Mouse (Mus musculus) heart, embryonic 15.5 days (tissue): ENCODE data around the gene B3gnt3. TPM values are rescaled to one million over a fixed set of nuclear protein-coding genes. Genes with fewer than 3 reads are reported as not detected.

Experiments
- ATAC-seq: fragments of 200-750 bp; cut with Nextera tagmentation; replicated peaks from 2 replicates; pipeline ENCODE4 v1.8.0; 2017; ENCODE audit warnings: low read depth, moderate TSS enrichment; ENCODE audit not compliant: insufficient number of reproducible peaks, insufficient read depth, low FRiP score
- H3K27ac ChIP-seq: fragments of 300-500 bp; sonication (generic); 2 replicates; pipeline ENCODE4 v1.5.1; 2015; ENCODE audit warnings: mild to moderate bottlenecking, inconsistent platforms
- H3K27me3 ChIP-seq: fragments of 300-500 bp; sonication (generic); 2 replicates; pipeline ENCODE4 v1.6.1; 2015; ENCODE audit warnings: inconsistent platforms
- H3K36me3 ChIP-seq: fragments of 300-500 bp; sonication (generic); 2 replicates; pipeline ENCODE4 v1.6.1; 2015; ENCODE audit warnings: mild to moderate bottlenecking, inconsistent platforms
- H3K4me1 ChIP-seq: fragments of 300-500 bp; sonication (generic); replicated peaks from 2 replicates; pipeline ENCODE4 v1.6.1; 2015; ENCODE audit warnings: inconsistent platforms
- H3K4me2 ChIP-seq: fragments of 300-500 bp; sonication (generic); 2 replicates; pipeline ENCODE4 v1.6.1; 2015; ENCODE audit warnings: inconsistent platforms, mild to moderate bottlenecking, moderate library complexity
- H3K4me3 ChIP-seq: fragments of 300-500 bp; sonication (generic); 2 replicates; pipeline ENCODE4 v1.5.1; 2015; ENCODE audit warnings: mild to moderate bottlenecking, inconsistent platforms
- H3K9ac ChIP-seq: fragments of 300-500 bp; sonication (generic); 2 replicates; pipeline ENCODE4 v1.6.1; 2015; ENCODE audit warnings: mild to moderate bottlenecking, inconsistent platforms
- H3K9me3 ChIP-seq: fragments of 300-500 bp; sonication (generic); replicated peaks from 2 replicates; pipeline ENCODE4 v1.6.1; 2016; ENCODE audit warnings: inconsistent platforms
- WGBS: fragments of 180-500 bp; shearing (Covaris S2); methylation state at CpG from one replicate; pipeline ENCODE4 v1.1.7; 2015; ENCODE audit warnings: mixed read lengths; 5-methylcytosine and 5-hydroxymethylcytosine counted together
- polyA plus RNA-seq: library from polyadenylated mRNA; unstranded; fragments of >200 nt; fragmentation: Nextera tagmentation; extraction: Ambion mirVana; gene quantifications from 2 replicates; pipeline ENCODE4 v1.2.1, GENCODE M21; 2015

The B3gnt3 gene
- polyA plus RNA-seq, 1 experiment from 2014 or later, result 3.4 TPM

- Histone ChIP-seq H3K4me1 (peaks cover 30% of the 10 kb centered on the region), H3K9ac (no peak overlapping the region), H3K4me3 (no peak overlapping the region), H3K27me3 (peaks cover 100% of the 10 kb centered on the region), H3K27ac (no peak overlapping the region), H3K4me2 (no peak overlapping the region), H3K9me3 (no peaks in the 10 kb centered on the region), H3K36me3 (no peaks in the 10 kb centered on the region)
- WGBS, result 21% methylated on average over 8 of the region's 8 CpGs
- ATAC-seq, result no peak
These were observed 14.0 kb downstream of the B3gnt3 start for GRCm38 (mm10) chr8:71687616-71688015.

DNA sequence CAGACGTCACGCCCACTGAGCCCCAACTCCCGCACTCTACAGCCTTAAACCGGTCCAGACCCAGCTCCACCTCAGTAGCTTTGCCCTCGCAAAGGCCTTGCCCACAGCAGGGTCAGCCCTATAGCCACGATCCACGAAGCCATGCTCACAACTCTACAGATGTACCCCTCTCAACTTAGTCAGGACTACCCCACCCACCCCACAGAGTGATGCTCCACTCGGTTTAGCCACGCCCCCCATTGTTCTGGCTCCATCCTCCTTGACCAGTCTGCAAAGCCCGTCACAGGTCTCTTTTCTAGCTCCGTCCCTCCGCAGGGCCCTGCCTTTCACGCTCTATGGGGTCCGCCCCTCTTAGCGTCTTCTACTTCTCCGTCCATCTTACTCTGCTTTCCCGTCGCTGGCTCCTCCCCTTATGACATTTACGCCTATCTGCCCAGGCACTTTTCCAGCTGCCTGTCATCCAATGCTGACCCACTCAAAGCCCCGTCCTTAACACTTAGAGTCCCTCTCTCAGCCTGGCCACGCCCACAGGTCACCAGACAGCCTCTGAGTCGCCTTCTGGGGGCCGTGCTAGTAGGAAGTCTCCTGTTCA lies 15.3 kb downstream of the B3gnt3 start:
- 5% methylated on average over 23 of the region's 23 CpGs for WGBS
- peak overlapping the region; percentile 56 for H3K4me2 ChIP-seq
- peaks cover 37% of the 10 kb centered on the region for H3K4me1 ChIP-seq
- H3K9me3 ChIP-seq, result no peaks in the 10 kb centered on the region
- H3K9ac ChIP-seq, result no peak overlapping the region
- ATAC-seq, result peak; percentile 59
- H3K27ac ChIP-seq, result no peak overlapping the region
- H3K36me3 ChIP-seq, result no peaks in the 10 kb centered on the region
- peaks cover 100% of the 10 kb centered on the region for H3K27me3 ChIP-seq
- H3K4me3 ChIP-seq, result peak overlapping the region; percentile 31

DNA sequence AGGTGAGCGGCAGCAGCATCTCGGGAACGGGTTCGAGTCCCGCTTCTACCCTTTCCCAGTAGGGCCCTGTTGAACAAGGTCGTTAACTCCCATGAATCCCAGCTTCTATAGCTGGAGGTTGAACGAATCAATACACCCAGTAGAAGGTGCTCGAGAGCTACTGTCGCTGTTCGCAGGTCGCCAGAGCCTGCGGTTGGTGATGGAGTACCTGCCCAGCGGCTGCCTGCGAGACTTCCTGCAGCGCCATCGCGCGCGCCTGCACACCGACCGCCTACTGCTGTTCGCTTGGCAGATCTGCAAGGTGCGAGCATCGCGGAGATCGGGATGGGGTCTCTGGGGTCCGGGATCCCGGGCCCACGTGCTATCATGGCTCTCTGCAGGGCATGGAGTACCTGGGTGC lies 16.0 kb downstream of the B3gnt3 start:
- Histone ChIP-seq H3K27ac (no peak overlapping the region), H3K27me3 (peaks cover 100% of the 10 kb centered on the region), H3K4me3 (peak overlapping the region; percentile 31), H3K9ac (no peak overlapping the region), H3K9me3 (no peaks in the 10 kb centered on the region), H3K4me2 (peak overlapping the region; percentile 56), H3K36me3 (no peaks in the 10 kb centered on the region), H3K4me1 (peaks cover 41% of the 10 kb centered on the region)
- WGBS, result 19% methylated on average over 29 of the region's 29 CpGs
- no peak for ATAC-seq

DNA sequence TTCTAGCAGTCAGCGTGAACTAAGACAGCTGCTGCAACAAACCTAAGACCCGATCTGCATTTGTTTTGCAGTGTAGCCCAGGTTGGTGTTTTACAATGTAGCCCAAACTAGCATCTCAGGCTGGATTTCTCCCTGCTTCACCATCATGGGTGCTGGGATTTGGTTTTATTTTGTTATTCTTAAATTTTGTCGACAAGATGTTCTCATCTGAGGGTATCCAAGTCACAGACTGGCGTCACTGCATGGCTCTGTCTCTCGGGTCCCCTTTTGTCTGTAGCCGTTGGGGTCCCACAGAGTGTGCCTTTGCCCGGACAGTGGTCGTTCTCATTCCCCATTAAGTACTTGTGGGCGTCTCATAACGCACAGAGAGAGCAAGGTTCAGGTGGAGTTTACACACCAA lies 16.9 kb downstream of the B3gnt3 start:
- peaks cover 49% of the 10 kb centered on the region for H3K4me1 ChIP-seq
- H3K27ac ChIP-seq, result no peak overlapping the region
- H3K4me2 ChIP-seq, result no peak overlapping the region
- no peak overlapping the region for H3K9ac ChIP-seq
- no peak for ATAC-seq
- H3K4me3 ChIP-seq, result no peak overlapping the region
- WGBS, result 41% methylated on average over 10 of the region's 10 CpGs
- H3K27me3 ChIP-seq, result peaks cover 99% of the 10 kb centered on the region
- no peaks in the 10 kb centered on the region for H3K36me3 ChIP-seq
- H3K9me3 ChIP-seq, result no peaks in the 10 kb centered on the region

DNA sequence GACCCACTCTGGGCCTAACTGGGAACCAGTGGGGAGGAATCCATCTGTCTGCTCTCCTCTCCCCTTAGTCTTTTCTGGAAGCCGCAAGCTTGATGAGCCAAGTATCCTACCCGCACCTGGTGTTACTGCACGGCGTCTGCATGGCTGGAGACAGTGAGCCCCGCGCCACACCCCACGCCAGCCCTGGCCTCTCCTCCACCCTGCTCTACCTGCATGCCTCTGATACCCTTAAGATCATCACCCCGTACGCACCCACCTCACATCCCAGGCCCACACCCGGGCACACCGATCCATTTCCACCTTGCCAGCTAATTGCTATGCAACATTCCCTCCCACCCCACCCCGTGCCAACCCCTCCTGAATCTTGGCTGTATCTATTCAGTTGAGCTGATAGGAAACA lies 18.8 kb downstream of the B3gnt3 start:
- Histone ChIP-seq H3K36me3 (no peaks in the 10 kb centered on the region), H3K4me3 (no peak overlapping the region), H3K27me3 (peaks cover 98% of the 10 kb centered on the region), H3K9ac (no peak overlapping the region), H3K4me2 (no peak overlapping the region), H3K27ac (no peak overlapping the region), H3K9me3 (no peaks in the 10 kb centered on the region), H3K4me1 (peaks cover 57% of the 10 kb centered on the region)
- no peak for ATAC-seq
- 84% methylated on average over 12 of the region's 12 CpGs for WGBS

DNA sequence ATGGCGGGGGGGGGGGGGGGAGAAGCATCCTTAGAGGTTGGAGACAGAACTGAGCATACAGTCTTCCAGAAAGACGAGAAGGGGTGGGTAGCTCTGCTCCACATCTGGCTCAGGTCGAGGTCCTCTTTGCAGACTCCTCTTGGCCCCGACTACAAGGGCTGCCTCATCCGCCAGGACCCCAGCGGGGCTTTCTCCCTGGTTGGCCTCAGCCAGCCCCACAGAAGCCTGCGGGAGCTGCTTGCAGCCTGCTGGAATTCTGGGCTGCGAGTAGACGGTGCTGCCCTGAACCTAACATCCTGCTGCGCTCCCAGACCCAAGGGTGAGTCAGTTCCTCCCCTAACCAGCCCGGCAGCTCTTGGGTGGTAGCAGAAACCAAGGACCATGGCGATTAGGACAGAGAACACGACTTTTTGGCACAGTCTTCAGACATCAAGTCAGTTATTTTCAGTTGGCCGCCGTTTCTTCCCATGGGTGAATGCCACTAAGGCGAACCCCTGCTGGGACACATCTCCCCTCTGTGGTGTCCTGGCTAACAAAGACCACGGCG lies 20.1 kb downstream of the B3gnt3 start:
- WGBS, result 19% methylated on average over 17 of the region's 18 CpGs
- peaks cover 45% of the 10 kb centered on the region for H3K4me1 ChIP-seq
- ATAC-seq, result no peak

GRCm38 (mm10) chr8:71680471-71680870 lies 21.1 kb downstream of the B3gnt3 start:
- H3K27me3 ChIP-seq, result peaks cover 74% of the 10 kb centered on the region
- no peak overlapping the region for H3K27ac ChIP-seq
- ATAC-seq, result no peak
- no peaks in the 10 kb centered on the region for H3K9me3 ChIP-seq
- no peak overlapping the region for H3K4me2 ChIP-seq
- 27% methylated on average over 21 of the region's 21 CpGs for WGBS
- no peaks in the 10 kb centered on the region for H3K36me3 ChIP-seq
- no peak overlapping the region for H3K4me3 ChIP-seq
- peaks cover 42% of the 10 kb centered on the region for H3K4me1 ChIP-seq
- no peak overlapping the region for H3K9ac ChIP-seq

More for the DNA sequence above, 20.1 kb downstream of the B3gnt3 start:
- Histone ChIP-seq H3K36me3 (no peaks in the 10 kb centered on the region), H3K27ac (no peak overlapping the region), H3K9me3 (no peaks in the 10 kb centered on the region), H3K4me2 (no peak overlapping the region), H3K27me3 (peaks cover 84% of the 10 kb centered on the region), H3K9ac (no peak overlapping the region), H3K4me3 (no peak overlapping the region)

- 13% methylated on average over 46 of the region's 46 CpGs for WGBS
- peaks cover 42% of the 10 kb centered on the region for H3K4me1 ChIP-seq
- H3K4me3 ChIP-seq, result peak overlapping the region; percentile 45
- H3K4me2 ChIP-seq, result peak overlapping the region; percentile 77
- ATAC-seq, result no peak
- H3K9me3 ChIP-seq, result no peaks in the 10 kb centered on the region
- H3K27ac ChIP-seq, result no peak overlapping the region; the same call in 1 of the 2 replicates
- H3K9ac ChIP-seq, result peak overlapping the region; percentile 18
- no peaks in the 10 kb centered on the region for H3K36me3 ChIP-seq
- peaks cover 66% of the 10 kb centered on the region for H3K27me3 ChIP-seq
These were observed 21.9 kb downstream of the B3gnt3 start for GRCm38 (mm10) chr8:71679550-71680168.

DNA sequence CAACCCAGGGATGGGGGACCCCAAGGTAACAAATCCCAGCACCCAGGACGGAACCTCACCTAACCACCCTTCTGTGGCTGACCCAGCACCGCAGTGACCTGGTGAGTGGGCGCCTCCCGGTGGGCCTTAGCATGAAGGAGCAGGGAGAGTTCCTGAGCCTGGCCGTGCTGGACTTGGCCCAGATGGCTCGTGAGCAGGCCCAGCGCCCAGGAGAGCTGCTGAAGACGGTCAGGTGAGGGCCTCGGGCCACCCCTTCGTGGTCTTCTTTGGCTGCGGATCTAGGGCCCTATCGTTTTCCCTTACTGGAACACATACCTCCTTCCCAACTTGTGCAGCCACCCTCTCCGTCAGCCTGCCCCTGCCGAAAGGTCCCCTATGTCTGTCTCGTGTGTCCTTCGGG lies 22.5 kb downstream of the B3gnt3 start:
- no peaks in the 10 kb centered on the region for H3K9me3 ChIP-seq
- 35% methylated on average over 16 of the region's 16 CpGs for WGBS
- peak overlapping the region; percentile 77 for H3K4me2 ChIP-seq
- H3K9ac ChIP-seq, result peak overlapping the region; percentile 18
- H3K36me3 ChIP-seq, result no peaks in the 10 kb centered on the region
- H3K27me3 ChIP-seq, result peaks cover 61% of the 10 kb centered on the region
- peaks cover 40% of the 10 kb centered on the region for H3K4me1 ChIP-seq
- no peak for ATAC-seq
- no peak overlapping the region for H3K27ac ChIP-seq
- peak overlapping the region; percentile 45 for H3K4me3 ChIP-seq

- H3K4me2 ChIP-seq, result no peak overlapping the region
These were observed 23.4 kb downstream of the B3gnt3 start for GRCm38 (mm10) chr8:71678216-71678615.

GRCm38 (mm10) chr8:71677555-71677954 lies 24.0 kb downstream of the B3gnt3 start:
- Histone ChIP-seq H3K9ac (no peak overlapping the region), H3K4me3 (no peak overlapping the region), H3K4me1 (peaks cover 40% of the 10 kb centered on the region), H3K36me3 (no peaks in the 10 kb centered on the region), H3K27ac (peak overlapping the region; percentile 54), H3K27me3 (peaks cover 45% of the 10 kb centered on the region), H3K9me3 (no peaks in the 10 kb centered on the region), H3K4me2 (peak overlapping the region; percentile 79; the same call in 1 of the 2 replicates)
- no peak for ATAC-seq

More at GRCm38 (mm10) chr8:71678216-71678615, 23.4 kb downstream of the B3gnt3 start:
- H3K27me3 ChIP-seq, result peaks cover 52% of the 10 kb centered on the region
- peaks cover 40% of the 10 kb centered on the region for H3K4me1 ChIP-seq
- H3K36me3 ChIP-seq, result no peaks in the 10 kb centered on the region
- H3K9me3 ChIP-seq, result no peaks in the 10 kb centered on the region
- no peak for ATAC-seq
- no peak overlapping the region for H3K9ac ChIP-seq
- no peak overlapping the region for H3K27ac ChIP-seq
- WGBS, result 69% methylated on average over 4 of the region's 4 CpGs
- H3K4me3 ChIP-seq, result no peak overlapping the region

DNA sequence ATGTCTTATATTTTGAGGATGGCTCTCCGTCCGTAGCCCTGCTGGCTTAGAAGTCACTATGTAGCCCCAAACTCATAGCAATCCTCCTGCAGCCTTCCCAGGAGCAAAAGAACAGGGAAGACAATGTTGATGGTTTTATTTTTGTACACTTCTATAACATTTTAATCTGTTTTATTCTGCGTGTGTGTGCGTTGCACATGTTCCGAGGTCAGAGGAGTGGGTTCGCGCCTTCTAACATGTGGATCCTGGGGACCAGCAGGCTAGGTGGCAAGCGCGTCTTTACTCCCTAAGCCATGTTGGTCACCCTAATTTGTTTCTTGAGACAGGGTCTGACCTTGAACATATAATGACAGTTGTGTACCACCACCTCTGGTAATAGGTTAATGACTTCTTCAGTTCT lies 24.8 kb downstream of the B3gnt3 start:
- Histone ChIP-seq H3K9ac (peak overlapping the region; percentile 77), H3K4me1 (peaks cover 43% of the 10 kb centered on the region), H3K4me2 (peak overlapping the region; percentile 79), H3K4me3 (peak overlapping the region; percentile 62), H3K36me3 (no peaks in the 10 kb centered on the region), H3K27me3 (peaks cover 38% of the 10 kb centered on the region), H3K27ac (peak overlapping the region; percentile 76), H3K9me3 (no peaks in the 10 kb centered on the region)
- 46% methylated on average over 9 of the region's 9 CpGs for WGBS
- no peak for ATAC-seq
